Mouse (Mus musculus) lung, adult 2 months (tissue): ENCODE data around the gene Imp3.

ENCODE experiments used
- CTCF ChIP-seq: fragments of 200-500 bp; IDR thresholded peaks from 2 replicates; pipeline ENCODE4 v1.5.1; 2011; ENCODE audit warnings: mild to moderate bottlenecking, low read length, control low read depth; ENCODE audit not compliant: insufficient read depth
- POLR2A ChIP-seq: fragments of 200-500 bp; IDR thresholded peaks from 2 replicates; pipeline ENCODE4 v1.6.1; 2011; ENCODE audit warnings: low read depth, mild to moderate bottlenecking, control low read depth, low read length, borderline replicate concordance; ENCODE audit errors: extremely low read depth

- TF ChIP-seq CTCF (peak; percentile 45), POLR2A (no peak)
Measured at GRCm38 (mm10) chr9:56891517-56892011, 45.7 kb upstream of the Imp3 start.
